Mouse (Mus musculus): ENCODE measurements around the gene Ralgapb. TPM values are rescaled to one million over a fixed set of nuclear protein-coding genes. Genes with fewer than 3 reads are reported as not detected.

Gene Ralgapb
- polyA plus RNA-seq, 1 experiment, result 49.5 TPM

GRCm38 (mm10) chr2:158507046-158507445, 97.4 kb downstream of the Ralgapb start:
- no peak for TF ChIP-seq POLR2A (IDR thresholded peaks at IDR 0.05; ENCODE audit: low read depth, low read length)
- TF ChIP-seq CTCF (IDR thresholded peaks at IDR 0.05; ENCODE audit: borderline replicate concordance, insufficient read depth, low read length), result no peak
- Histone ChIP-seq H3K4me1 (ENCODE audit: control insufficient read depth, insufficient read depth, low read length) (peaks cover 7% of the 10 kb centered on the region), H3K4me3 (ENCODE audit: insufficient read depth, low read length) (no peak overlapping the region), H3K27ac (ENCODE audit: insufficient read depth, low read length) (no peak overlapping the region)

- TF ChIP-seq POLR2A (IDR thresholded peaks at IDR 0.05; ENCODE audit: low read depth, low read length), result no peak
- no peak for TF ChIP-seq CTCF (IDR thresholded peaks at IDR 0.05; ENCODE audit: borderline replicate concordance, insufficient read depth, low read length)
- H3K4me1 ChIP-seq (ENCODE audit: control insufficient read depth, insufficient read depth, low read length), result peaks cover 7% of the 10 kb centered on the region
- H3K4me3 ChIP-seq (ENCODE audit: insufficient read depth, low read length), result no peak overlapping the region
- H3K27ac ChIP-seq (ENCODE audit: insufficient read depth, low read length), result no peak overlapping the region
Observed at GRCm38 (mm10) chr2:158510665-158511064, 101.0 kb downstream of the Ralgapb start.

DNA sequence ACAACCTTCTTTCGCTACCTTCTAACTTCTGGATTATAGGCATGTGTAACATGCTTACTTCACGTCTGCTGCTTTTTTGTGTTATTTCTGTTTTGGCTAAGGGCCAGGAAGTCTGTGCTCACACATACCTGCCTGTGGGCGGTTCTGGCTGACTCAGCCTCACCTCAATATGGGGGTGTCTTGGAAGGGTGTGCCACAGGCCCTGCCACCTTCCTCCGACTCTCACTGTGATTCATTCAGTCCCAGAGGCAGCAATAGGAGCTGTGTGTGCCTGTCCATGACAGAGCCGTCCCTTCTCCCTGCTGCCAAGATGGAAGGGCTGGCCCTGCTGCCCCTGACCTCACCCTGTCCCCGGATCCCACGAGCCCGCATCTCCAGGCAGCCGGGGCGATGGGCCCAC, 102.9 kb downstream of the Ralgapb start, which contains the start of gene Arhgap40:
Gene Arhgap40, plus strand, starts transcription at position 269 of the 400 bp plus-strand sequence.
- TF ChIP-seq CTCF (IDR thresholded peaks at IDR 0.05; ENCODE audit: borderline replicate concordance, insufficient read depth, low read length) (no peak), POLR2A (IDR thresholded peaks at IDR 0.05; ENCODE audit: low read depth, low read length) (no peak)
- H3K4me1 ChIP-seq (ENCODE audit: control insufficient read depth, insufficient read depth, low read length), result peaks cover 7% of the 10 kb centered on the region
- no peak within 1 kb of the TSS for H3K27ac ChIP-seq (ENCODE audit: insufficient read depth, low read length)
- no peak within 1 kb of the TSS for H3K4me3 ChIP-seq (ENCODE audit: insufficient read depth, low read length)

- TF ChIP-seq CTCF (IDR thresholded peaks at IDR 0.05; ENCODE audit: borderline replicate concordance, insufficient read depth, low read length), result no peak
- TF ChIP-seq POLR2A (IDR thresholded peaks at IDR 0.05; ENCODE audit: low read depth, low read length), result no peak
- H3K4me3 ChIP-seq (ENCODE audit: insufficient read depth, low read length), result no peak overlapping the region
- no peak overlapping the region for H3K27ac ChIP-seq (ENCODE audit: insufficient read depth, low read length)
- peaks cover 9% of the 10 kb centered on the region for H3K4me1 ChIP-seq (ENCODE audit: control insufficient read depth, insufficient read depth, low read length)
Observed at GRCm38 (mm10) chr2:158513821-158514336, 104.2 kb downstream of the Ralgapb start.

DNA sequence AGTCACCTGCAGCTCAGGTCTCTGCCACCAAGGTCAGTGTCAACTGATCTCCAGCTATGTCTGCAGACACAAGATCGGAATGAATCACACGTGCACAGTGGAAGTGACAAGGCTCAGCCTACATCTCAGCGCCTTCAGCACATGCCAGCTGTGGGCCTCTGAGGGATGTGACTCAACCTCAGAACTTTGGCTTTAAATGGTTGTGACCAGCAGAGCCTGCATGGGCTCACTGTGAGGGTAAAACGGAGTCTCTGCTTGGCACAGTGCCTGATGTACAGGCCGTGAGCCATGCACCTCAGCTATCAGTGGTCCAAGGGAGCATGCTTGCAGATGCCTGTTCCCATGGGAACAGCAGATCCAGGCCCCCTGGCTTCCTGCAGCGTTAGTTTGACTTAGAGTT, 108.9 kb downstream of the Ralgapb start:
- Histone ChIP-seq H3K27ac (ENCODE audit: insufficient read depth, low read length) (no peak overlapping the region), H3K4me3 (ENCODE audit: insufficient read depth, low read length) (no peak overlapping the region), H3K4me1 (ENCODE audit: control insufficient read depth, insufficient read depth, low read length) (peaks cover 5% of the 10 kb centered on the region; the same call in 1 of the 2 replicates)
- TF ChIP-seq CTCF (IDR thresholded peaks at IDR 0.05; ENCODE audit: borderline replicate concordance, insufficient read depth, low read length) (no peak), POLR2A (IDR thresholded peaks at IDR 0.05; ENCODE audit: low read depth, low read length) (no peak)

- no peak for TF ChIP-seq CTCF (IDR thresholded peaks at IDR 0.05; ENCODE audit: borderline replicate concordance, insufficient read depth, low read length)
- TF ChIP-seq POLR2A (IDR thresholded peaks at IDR 0.05; ENCODE audit: low read depth, low read length), result no peak
- H3K27ac ChIP-seq (ENCODE audit: insufficient read depth, low read length), result no peak overlapping the region
- no peak overlapping the region for H3K4me3 ChIP-seq (ENCODE audit: insufficient read depth, low read length)
- peaks cover 5% of the 10 kb centered on the region; the same call in 1 of the 2 replicates for H3K4me1 ChIP-seq (ENCODE audit: control insufficient read depth, insufficient read depth, low read length)
Observed at GRCm38 (mm10) chr2:158519071-158519470, 109.4 kb downstream of the Ralgapb start.

GRCm38 (mm10) chr2:158519800-158520199, 110.2 kb downstream of the Ralgapb start:
- peaks cover 5% of the 10 kb centered on the region; the same call in 1 of the 2 replicates for H3K4me1 ChIP-seq (ENCODE audit: control insufficient read depth, insufficient read depth, low read length)
- no peak overlapping the region for H3K27ac ChIP-seq (ENCODE audit: insufficient read depth, low read length)
- TF ChIP-seq POLR2A (IDR thresholded peaks at IDR 0.05; ENCODE audit: low read depth, low read length) (no peak), CTCF (IDR thresholded peaks at IDR 0.05; ENCODE audit: borderline replicate concordance, insufficient read depth, low read length) (no peak)
- H3K4me3 ChIP-seq (ENCODE audit: insufficient read depth, low read length), result no peak overlapping the region

DNA sequence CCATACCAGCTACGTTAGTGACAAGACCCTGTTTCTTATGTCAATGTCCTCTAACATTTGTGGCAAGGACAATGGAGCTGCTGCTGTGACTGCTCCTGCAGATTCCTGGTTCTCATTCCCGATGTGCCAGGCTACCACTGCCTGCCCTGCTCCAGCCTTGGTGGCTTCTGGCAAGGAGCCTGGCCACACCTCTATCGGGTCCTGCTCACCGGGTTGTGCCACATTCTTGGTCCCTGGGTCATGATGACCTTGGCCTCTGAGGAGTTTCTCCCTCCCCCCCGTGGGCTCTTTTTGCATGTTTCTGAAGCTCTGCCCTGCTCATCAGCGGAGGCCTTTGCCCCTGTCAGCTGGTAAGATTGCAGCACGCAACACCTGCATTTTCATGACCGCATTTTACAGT, 113.4 kb downstream of the Ralgapb start:
- Histone ChIP-seq H3K27ac (ENCODE audit: insufficient read depth, low read length) (no peak overlapping the region), H3K4me3 (ENCODE audit: insufficient read depth, low read length) (no peak overlapping the region), H3K4me1 (ENCODE audit: control insufficient read depth, insufficient read depth, low read length) (peaks cover 5% of the 10 kb centered on the region; the same call in 1 of the 2 replicates)
- no peak for TF ChIP-seq POLR2A (IDR thresholded peaks at IDR 0.05; ENCODE audit: low read depth, low read length)
- no peak for TF ChIP-seq CTCF (IDR thresholded peaks at IDR 0.05; ENCODE audit: borderline replicate concordance, insufficient read depth, low read length)

GRCm38 (mm10) chr2:158524129-158524860, 114.6 kb downstream of the Ralgapb start:
- H3K27ac ChIP-seq (ENCODE audit: insufficient read depth, low read length), result no peak overlapping the region
- H3K4me3 ChIP-seq (ENCODE audit: insufficient read depth, low read length), result no peak overlapping the region
- TF ChIP-seq POLR2A (IDR thresholded peaks at IDR 0.05; ENCODE audit: low read depth, low read length) (no peak), CTCF (IDR thresholded peaks at IDR 0.05; ENCODE audit: borderline replicate concordance, insufficient read depth, low read length) (no peak)
- no peaks in the 10 kb centered on the region for H3K4me1 ChIP-seq (ENCODE audit: control insufficient read depth, insufficient read depth, low read length)

- no peaks in the 10 kb centered on the region for H3K4me1 ChIP-seq (ENCODE audit: control insufficient read depth, insufficient read depth, low read length)
- H3K4me3 ChIP-seq (ENCODE audit: insufficient read depth, low read length), result no peak overlapping the region
- TF ChIP-seq CTCF (IDR thresholded peaks at IDR 0.05; ENCODE audit: borderline replicate concordance, insufficient read depth, low read length), result peak; percentile 31; the same call in 1 of the 2 replicates
- no peak for TF ChIP-seq POLR2A (IDR thresholded peaks at IDR 0.05; ENCODE audit: low read depth, low read length)
- no peak overlapping the region for H3K27ac ChIP-seq (ENCODE audit: insufficient read depth, low read length)
Observed at GRCm38 (mm10) chr2:158534090-158534489, 124.4 kb downstream of the Ralgapb start.
